Mouse (Mus musculus) liver, adult 2 months (tissue): ENCODE measurements around the gene Atg10.

Experiments used
- CTCF ChIP-seq: fragments of 200-500 bp; IDR thresholded peaks from 2 replicates; pipeline ENCODE4 v1.5.1; 2011; ENCODE audit warnings: low read depth, low read length, control low read depth
- POLR2A ChIP-seq: fragments of 200-500 bp; IDR thresholded peaks from 2 replicates; pipeline ENCODE4 v1.6.1; 2011; ENCODE audit warnings: low read length, control low read depth; ENCODE audit not compliant: insufficient read depth; ENCODE audit errors: extremely low read depth

DNA sequence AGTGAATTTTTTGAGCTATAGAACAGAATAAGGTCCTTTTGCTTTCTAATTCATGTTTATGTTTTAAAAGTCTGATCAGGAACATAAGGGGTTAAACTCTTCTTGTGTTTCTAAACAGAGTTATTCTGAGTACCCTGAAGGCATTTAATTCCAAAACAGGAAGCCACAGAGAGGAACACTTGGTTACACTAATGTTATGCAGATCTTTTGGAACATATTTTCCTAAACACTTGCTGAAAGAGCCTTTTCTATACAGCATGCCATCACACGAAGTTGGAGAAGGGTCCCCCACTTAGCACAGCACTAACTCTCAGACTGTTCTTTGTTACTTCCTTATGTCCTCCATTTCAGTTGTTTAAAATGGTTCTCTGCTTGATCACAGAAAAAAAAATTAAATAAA, 130.2 kb downstream of the Atg10 start:
- TF ChIP-seq CTCF (no peak), POLR2A (no peak)
